Mouse (Mus musculus) megakaryocyte-erythroid progenitor cell, adult 5-6 weeks (primary cell): ENCODE measurements around the gene Eef1akmt1. TPM values are rescaled to one million over a fixed set of nuclear protein-coding genes. Genes with fewer than 3 reads are reported as not detected.

Experiments used
- ATAC-seq: replicated peaks from 2 replicates; pipeline ENCODE4 v1.8.0; 2016; ENCODE audit warnings: mild to moderate bottlenecking, inconsistent platforms; ENCODE audit not compliant: severe bottlenecking, poor library complexity, low FRiP score, low TSS enrichment
- total RNA-seq, 2 experiments: library from RNA; stranded (forward) in 1 of 2; stranded (reverse) in 1 of 2; fragments of 200-1000, 215-1000 nt in 1 of 2; fragments of >200 nt in 1 of 2; fragmentation: Nextera tagmentation in 1 of 2; gene quantifications; 2 replicates each; pipeline ENCODE4 v1.2.3; 2014 to 2017

Eef1akmt1 gene
- total RNA-seq (2014; fragmentation: Nextera tagmentation), result 42.2 and 46.4 TPM in 2 replicates
- total RNA-seq (2017), result 14.7 and 18.2 TPM in 2 replicates

GRCm38 (mm10) chr14:57571155-57572133 is at the start of gene Eef1akmt1:
Gene Eef1akmt1, minus strand, starts transcription at chr14:57571612.
- ATAC-seq, result peak; percentile 99

GRCm38 (mm10) chr14:57620598-57621236 is 49.3 kb upstream of the Eef1akmt1 start:
- ATAC-seq, result no peak

- ATAC-seq, result peak; percentile 65
These were observed 48.1 kb upstream of the Eef1akmt1 start for GRCm38 (mm10) chr14:57619487-57619886.

GRCm38 (mm10) chr14:57617675-57618074 is 46.3 kb upstream of the Eef1akmt1 start:
- no peak for ATAC-seq

GRCm38 (mm10) chr14:57616339-57616965 is 45.0 kb upstream of the Eef1akmt1 start:
- no peak for ATAC-seq

GRCm38 (mm10) chr14:57615828-57616227 is 44.4 kb upstream of the Eef1akmt1 start:
- ATAC-seq, result no peak

- no peak for ATAC-seq
These were observed 39.6 kb upstream of the Eef1akmt1 start for GRCm38 (mm10) chr14:57611034-57611433.

GRCm38 (mm10) chr14:57609816-57610329 is 38.5 kb upstream of the Eef1akmt1 start:
- peak; percentile 95 for ATAC-seq

- ATAC-seq, result peak; percentile 50
These were observed 36.1 kb upstream of the Eef1akmt1 start for GRCm38 (mm10) chr14:57607500-57607899.

GRCm38 (mm10) chr14:57606663-57607365 is 35.4 kb upstream of the Eef1akmt1 start:
- ATAC-seq, result no peak

GRCm38 (mm10) chr14:57593279-57593678 is 21.9 kb upstream of the Eef1akmt1 start:
- ATAC-seq, result no peak

- peak; percentile 71 for ATAC-seq
These were observed 20.4 kb upstream of the Eef1akmt1 start for GRCm38 (mm10) chr14:57591830-57592229.

- ATAC-seq, result no peak
These were observed 5.1 kb upstream of the Eef1akmt1 start for GRCm38 (mm10) chr14:57576364-57577060.

- ATAC-seq, result no peak
These were observed 3.6 kb upstream of the Eef1akmt1 start for GRCm38 (mm10) chr14:57574792-57575587.

GRCm38 (mm10) chr14:57565626-57566025 is 5.8 kb downstream of the Eef1akmt1 start:
- ATAC-seq, result no peak

GRCm38 (mm10) chr14:57556922-57557321 is 14.5 kb downstream of the Eef1akmt1 start:
- ATAC-seq, result no peak

GRCm38 (mm10) chr14:57555471-57556070 is 15.8 kb downstream of the Eef1akmt1 start:
- ATAC-seq, result no peak
